Mouse (Mus musculus) cerebellum, postnatal 25 days (tissue): ENCODE measurements at regions not wholly inside any gene's neighbourhood (a gene's known extent, or its start where the extent isn't known, plus 50 kb on each side); places are given as distances from the start of the nearest gene placed in this dataset.

Experiments
- DNase-seq, 2 experiments: peaks; one replicate each; pipeline ENCODE4 v3.0.0; 2021; ENCODE audit warnings: mixed read lengths in 2 of 2

DNA sequence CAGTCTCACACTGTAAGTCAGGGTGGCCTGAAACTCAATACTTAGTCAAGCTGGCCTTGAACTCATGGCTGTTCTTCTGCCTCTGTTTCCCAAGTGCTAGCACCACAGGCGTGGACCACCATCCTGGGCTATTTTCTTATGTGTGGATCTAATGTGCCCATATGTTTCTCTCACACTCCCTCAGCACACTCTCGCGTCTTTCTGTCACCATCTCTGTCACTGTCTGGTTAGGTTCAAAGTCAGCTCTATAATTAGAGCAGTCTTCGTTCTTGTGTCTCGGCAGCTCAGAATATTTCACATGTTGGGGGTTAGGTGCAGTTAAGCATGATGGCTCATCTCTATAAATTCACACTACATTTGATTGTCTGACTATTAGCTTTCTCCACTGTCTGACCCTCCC lies 324.4 kb downstream of the Etnk1 start:
- DNase-seq = no peak

DNA sequence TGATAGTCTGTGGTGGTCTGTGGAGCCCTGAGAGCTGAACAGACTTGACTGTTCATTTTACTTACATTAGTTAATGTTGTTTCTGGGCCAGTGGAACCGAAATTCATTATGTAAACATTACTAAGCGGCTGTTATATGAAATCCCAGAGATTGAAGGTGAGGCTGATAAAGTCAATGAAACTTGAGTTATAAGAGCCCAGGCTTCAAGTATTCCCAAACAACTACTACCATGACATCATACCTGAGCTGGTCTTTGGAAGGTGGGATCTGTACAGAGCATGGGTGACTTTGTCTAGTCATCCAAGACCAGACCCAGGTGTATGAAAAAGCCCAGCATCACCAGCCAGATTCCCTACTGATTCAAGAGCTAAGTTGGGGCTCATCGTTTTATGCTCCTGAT lies 326.5 kb downstream of the Etnk1 start:
- DNase-seq = no peak

DNA sequence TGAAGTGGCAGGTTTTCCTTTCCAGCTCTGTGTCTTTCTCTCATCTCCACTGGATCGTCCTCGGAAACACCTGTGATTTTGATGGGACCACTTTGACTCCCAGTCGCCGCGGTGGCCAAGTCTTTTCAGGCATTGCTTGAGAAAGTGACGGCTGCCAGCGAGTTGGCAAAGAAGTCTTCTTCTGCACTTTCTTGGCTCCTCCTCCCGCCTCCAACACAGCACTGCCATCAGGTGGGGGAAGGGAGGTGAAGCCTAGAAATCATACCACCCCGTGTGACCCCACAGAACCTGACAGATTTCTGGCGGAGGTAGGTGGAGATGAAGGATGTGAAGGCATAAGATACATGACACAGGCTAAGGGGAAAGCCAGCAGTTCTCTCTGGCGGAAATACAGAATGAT lies 327.3 kb downstream of the Etnk1 start:
- DNase-seq = no peak

DNA sequence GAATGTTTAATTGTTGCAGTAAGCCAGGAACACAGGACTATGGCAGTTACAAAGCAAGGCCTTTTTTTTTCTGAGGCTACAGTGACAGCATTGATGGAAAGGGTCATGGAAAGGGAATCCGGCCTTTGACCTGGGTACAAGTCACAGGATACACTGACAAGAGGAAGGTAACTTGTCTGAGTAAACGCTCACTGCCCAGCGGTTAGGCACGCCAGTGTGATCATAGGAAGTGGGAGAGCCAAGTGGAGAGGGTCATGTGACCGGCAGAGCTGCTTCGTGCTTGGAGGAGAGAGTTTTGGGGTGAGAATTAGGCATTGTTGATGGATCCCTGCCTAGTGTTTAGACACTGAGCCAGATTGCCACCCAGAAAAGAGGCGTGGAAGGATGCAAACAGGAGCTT lies 327.9 kb downstream of the Etnk1 start:
- DNase-seq = no peak

DNA sequence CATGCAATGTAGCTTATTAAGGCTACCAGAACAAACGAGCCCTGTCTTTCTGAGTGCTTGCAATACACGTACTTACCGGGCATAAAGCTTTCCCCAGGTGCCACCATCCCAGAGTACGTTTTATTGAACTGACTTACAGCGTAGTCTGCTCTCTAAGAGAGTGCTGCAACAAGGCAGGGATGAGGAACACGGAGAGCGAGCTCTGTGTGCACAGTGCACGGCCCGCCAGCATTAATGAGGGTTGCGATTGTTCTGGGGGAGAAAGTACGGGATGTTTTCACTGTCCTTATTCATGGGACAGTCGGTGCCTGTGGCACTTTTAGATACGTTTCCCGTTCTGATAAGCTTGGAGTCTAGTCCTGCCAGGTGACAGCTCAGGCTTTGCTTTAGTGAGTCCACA lies 331.7 kb downstream of the Etnk1 start:
- DNase-seq = no peak

DNA sequence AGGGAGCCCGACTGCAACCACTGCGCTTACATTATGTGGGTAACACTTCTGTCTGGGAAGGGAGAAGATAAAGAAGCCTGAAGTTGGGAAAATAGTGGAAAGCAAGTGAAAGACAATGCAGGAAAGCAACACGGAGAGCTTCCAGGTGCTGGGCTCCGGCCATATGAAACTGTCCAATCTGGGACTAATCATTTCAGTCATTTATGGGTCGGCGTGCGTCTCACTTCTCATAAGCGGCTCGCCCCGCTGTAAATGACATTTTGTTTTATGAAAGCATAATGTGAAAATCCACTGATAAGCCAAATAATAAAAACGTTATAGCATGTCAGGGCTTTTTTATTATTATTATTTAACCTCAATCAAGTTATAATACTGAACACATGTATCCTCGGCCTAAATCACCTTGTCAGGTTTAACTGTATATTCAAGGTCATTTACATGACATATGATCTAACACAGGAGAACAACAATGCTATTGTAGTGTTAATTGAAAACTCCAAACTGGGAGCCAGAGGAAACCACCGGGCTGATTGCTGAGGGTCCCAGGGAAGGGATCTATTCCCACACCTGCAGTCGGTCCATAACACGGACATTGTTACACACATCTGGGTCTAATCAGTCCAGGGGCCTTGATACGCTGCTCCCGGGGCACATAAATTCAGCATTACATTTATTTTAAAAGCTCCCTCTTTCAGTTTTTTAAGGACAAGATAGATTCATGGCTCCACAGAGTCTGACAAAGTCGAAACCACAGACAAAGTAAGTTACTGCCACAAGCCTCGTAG lies 332.4 kb downstream of the Etnk1 start:
- no peak for DNase-seq

DNA sequence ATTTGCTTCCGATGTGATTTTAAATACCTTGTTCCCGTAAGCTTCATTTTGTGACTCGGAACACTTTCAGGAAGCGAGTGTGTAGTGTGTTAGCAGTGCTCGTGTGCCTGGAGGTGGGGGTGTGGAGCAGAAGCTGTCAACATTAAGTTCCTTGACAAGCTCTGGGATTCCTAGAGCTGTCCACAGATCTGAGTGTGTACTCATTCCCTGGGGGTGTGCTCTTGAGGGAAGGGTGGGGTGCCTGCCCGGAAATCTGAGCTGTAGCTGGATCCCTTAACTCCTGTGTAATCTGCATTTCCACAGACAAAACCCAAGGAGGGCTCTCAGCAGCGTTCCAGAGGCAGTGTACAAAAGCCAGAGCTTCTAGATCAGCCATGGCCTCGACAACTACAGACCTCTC lies 335.8 kb downstream of the Etnk1 start:
- no peak for DNase-seq

DNA sequence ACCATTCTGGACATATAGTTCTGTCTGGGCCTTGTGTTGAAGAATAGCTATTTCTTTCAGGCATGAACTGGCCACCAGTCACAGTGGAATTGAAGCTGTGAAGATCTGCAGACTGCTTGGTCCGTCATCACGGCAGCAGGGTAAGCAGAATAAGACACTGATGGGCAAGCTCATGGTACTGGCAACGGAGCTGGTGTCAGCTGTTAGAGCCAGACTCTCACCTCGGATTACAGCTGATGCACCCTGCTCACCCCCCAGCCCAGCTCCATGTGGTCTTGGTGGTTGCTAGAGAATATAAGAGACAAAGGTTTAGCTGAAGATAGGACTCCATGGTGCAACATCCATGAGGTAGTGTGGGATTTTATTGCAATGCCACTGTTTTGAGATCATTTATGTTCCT lies 336.9 kb downstream of the Etnk1 start:
- DNase-seq = no peak

DNA sequence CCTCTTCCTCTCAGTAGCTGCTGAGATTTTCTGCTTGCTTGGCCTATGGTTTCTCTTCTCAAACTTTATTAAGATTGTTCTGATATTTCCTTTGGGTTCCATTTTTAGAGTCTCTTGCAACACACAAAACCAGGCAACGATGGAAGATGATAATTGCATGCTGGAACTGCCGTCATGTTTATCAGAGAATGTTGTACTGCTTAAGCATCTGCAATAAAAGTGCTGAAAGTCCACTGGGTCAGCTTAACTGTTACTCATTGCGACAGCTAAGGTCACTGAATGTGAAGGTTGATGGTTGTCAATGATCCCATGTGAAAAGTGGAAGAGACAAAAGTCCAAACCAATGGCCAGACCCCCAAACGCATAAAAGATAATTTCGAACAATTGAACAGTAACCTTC lies 346.4 kb downstream of the Etnk1 start:
- DNase-seq = no peak

DNA sequence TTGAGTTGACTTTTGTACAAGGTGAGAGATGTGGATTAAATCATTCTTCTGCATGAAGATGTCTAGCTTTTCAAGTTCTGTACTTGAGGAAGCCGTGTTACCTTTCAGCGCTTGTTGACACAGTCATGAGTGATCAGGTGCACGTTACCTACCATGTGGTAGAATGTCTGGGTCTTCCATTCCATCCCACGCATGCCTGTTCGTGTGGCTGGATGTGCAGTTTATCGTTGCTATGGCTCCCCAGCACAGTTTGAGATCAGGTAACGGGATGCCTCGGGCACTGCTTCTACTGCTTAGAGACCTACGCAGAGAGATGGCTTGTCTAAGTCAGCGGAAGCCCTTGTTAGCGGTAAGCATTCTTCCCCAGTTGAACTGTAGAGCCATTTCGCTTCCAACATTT lies 348.1 kb downstream of the Etnk1 start:
- DNase-seq = no peak

DNA sequence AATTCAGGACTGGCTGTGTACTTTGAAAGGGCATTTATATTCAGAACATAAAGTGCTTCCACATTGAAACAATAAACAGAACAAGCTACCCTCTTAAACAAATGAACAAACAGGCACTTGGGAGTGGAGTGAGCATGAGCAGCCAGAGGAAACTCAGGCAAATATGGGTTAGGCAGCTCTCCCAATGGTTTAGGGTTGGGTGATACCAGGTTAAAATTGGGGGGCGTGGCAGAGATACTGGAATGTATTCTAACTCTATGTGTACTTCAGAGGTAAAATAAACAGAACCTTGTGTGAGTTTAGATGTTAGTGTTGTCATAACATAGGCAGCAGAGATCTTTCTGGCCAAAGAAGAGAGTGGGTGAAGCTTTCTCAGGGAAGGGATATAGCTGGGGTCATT lies 349.7 kb downstream of the Etnk1 start:
- no peak for DNase-seq

DNA sequence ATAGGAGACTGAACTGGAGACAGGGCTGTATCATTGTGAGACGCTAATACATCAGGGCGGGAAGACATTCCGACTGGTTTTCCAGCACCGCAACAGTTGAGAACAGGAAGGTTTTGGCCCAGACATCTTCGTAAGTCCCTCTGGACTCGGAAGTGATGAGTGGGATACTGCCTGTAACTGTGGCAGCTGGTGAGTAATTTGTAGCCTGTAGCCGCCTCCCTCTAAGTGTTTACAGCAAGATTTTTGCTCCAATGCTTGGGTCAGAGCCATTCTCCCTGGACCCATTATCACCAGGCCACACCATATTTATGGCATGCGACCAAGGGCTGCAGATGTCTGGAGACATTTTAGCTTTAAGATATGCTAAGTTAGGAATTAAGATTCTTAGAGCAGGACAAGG lies 351.5 kb downstream of the Etnk1 start:
- DNase-seq = no peak

DNA sequence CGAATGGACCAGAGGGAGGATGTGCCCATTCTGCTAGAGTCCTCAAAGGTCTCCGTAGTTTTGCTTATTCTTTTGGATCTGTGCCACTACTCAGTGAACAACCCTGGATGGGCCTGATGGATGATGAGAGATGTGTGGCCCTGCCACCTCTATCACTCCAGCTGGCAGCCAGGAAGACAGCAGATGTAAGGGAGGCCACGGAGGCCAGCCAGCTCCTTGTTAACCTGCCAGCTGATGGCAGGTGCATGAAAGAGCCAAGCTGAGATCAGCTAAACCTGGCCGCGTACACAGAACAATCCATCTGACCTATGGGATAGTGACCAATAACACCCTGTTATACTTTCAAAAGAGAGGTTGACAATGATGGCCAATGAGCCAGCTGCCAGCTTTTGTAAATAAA lies 352.6 kb downstream of the Etnk1 start:
- DNase-seq = peak in 1 of 2 experiments; percentile 9

DNA sequence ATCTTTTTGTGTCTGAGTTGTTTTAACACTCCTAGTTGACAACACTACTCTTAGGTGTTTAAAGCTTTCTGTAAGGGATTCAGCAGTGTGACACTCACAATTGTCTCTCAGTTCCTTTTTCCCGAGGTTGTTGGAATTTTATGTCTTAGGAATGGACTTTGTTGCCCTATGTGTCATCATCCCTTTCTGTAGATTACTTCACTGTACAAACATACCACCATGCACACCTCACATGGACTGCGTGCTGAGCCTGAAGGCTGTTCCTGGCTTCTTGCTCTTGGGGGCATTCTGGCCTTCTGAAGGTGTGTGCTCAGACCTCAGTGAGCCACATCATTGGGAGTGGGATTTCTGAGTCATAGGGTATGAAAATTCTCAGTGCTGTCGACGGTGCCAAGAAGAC lies 358.1 kb downstream of the Etnk1 start:
- DNase-seq = no peak

DNA sequence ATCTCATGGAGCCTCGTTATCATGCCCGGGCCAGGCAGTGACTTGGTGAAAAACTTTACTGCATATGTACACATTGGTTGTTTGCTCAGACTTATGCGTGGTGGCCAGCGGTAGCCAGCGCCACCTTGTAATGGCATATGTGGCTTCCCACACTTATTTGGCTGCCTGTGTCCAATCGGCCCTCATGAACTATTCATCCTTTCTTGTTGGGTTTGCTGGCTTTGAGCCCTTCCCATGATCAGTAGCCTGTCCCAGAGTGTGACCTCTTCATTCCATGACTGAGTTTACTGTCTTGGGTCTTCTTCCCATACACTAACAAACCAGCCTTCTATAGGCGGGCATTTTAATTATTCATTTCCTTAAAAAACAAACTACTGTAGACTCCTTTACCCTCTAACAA lies 361.9 kb downstream of the Etnk1 start:
- no peak for DNase-seq

DNA sequence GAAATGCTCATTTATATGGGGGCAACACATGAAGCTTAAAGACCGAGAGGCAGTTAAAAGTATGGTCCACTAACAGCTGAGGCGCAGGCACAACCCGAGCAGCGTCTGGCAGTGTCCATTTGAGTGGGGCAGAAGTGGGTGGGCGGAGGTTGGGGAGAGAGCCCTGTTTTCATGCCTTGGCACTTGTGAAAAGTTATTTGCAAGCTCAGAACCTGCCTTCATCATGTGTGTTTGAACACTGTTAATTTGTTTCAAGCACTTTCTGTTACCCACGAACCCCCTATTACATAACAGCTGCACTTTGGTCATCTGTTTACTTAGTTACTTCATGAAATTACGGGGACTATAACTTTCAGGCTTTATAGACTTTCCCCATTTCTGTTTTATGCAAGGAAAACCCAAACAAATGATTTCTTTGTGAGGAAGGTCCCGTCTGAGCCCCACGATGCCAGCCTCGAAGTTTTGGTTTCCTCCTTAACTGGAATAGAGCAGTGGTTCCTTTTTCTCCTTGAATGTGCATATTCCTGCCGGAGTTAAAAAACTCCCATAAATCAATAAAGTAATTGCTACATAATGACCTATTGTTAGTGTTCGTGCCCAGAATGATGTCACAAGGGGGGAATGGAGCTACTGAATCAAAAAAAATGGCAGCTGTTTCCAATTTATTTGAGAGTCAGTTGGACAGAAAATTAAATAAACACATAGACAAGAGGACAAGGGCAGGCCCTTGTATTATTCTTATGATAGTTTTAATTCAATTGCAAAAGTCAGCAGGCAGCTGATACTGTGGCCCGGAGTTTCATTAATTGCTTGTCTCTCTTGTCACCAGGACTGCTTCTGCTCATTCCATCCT lies 363.6 kb downstream of the Etnk1 start:
- no peak for DNase-seq

DNA sequence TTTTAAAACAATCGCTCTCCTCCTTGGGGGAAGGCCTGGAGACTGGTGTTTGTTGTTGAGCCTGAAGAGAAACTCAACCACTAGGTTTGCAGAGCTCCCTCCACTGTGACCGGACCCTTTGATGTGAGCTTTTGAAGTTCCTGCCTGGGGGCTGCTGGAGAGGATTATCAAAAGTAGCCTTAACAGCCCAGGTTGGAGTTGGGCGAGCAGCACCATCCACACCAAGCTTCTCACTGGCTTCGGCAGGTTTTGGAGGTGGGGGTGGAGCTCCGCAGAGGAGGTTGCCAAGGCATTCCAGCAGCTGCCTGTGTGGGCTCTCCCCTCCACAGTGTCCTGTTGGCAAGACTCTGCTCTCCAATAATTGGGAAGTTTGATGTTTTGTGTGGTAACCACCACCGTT lies 364.5 kb downstream of the Etnk1 start:
- no peak for DNase-seq

DNA sequence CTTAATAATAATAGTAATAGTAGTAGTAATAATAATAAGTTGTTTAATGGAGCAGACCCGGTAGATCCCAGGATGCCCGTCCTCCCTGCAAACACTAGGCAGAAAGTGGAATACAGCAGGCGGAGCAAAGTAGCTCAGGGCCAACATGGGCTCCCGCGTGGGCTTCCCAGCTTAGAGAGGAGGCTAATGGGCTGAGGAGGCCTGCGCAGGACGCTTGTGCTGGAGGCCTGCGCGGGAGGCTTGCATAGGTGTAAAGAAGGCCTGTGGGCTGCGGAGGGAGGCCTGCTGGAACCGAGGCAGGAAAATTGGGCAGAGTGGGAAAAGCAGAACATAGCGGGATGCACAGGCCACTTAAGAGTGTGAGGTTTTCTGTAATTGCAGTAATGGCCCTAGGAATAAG lies 365.4 kb downstream of the Etnk1 start:
- DNase-seq = no peak

DNA sequence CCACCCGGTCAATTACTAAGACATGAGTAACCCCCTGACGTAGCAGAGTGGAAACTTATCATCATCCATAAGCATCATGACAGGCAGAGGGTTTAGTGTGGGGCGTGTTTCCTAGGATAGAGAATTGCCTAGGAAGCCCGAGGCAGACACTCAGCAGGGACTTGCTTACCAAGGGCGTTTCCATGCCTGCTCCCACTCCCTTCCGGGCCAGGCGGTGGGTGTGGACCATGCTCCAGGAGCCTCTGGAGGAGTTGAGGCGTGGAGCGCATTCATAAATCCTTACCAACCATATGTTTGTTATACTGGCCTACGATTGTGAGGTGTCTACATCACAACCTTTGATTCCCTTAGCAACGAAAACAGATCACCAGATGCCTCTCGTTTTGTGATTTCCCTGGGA lies 368.2 kb downstream of the Etnk1 start:
- DNase-seq = no peak

DNA sequence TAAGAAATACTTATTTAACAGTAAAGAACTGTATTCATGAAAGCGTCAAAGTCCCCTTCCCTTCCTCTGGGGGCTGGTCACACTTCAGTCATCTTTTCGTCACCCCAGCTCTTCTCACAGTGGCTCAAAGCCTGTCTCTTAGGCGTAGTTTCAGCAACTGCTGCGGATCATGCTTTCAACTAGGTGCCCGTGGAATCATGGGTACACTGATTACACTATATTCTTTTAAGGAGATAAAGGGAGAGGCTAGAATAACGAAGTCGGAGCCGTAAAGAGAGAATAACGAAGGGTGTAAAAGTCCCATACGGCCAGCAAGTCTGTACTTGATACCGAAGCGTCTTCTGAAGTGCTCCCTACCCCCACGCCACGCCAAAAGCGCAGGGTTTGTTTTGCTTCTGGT lies 368.7 kb downstream of the Etnk1 start:
- no peak for DNase-seq

DNA sequence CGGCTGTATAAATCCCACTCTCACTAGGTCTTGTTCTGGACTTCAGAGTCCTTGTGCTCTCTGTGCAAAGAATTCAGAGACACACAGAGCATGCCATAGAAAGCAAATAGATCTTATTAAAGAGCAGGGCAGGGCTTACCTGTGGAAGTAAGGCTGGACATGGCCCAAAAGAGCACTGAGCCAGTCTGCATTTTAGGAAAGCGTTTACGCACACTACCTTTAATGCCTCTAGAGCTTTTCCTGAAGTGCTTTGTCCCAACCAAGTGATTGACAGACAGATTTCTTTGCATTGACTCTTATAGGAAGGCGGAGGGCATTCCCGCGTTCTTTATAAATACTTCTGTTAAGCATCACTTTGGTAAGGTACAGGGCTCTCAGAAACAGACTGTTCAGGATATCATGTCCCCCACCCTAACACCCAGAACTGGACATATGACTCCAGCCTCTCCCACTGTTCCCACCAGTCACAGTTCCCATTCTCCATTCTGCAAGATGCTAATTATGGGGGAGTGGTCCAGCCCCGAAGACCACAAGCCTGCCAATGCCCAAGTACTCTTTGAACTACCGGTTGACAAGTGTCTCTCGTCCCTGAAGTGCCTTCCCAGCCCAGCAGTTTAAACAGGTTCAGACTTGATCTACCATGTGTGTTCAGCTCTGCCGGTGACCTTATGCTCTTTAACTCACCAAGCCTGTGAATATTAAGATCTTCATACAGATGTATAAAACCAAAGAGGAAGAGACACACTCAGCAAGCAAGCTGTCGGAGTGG lies 369.7 kb downstream of the Etnk1 start:
- no peak for DNase-seq

DNA sequence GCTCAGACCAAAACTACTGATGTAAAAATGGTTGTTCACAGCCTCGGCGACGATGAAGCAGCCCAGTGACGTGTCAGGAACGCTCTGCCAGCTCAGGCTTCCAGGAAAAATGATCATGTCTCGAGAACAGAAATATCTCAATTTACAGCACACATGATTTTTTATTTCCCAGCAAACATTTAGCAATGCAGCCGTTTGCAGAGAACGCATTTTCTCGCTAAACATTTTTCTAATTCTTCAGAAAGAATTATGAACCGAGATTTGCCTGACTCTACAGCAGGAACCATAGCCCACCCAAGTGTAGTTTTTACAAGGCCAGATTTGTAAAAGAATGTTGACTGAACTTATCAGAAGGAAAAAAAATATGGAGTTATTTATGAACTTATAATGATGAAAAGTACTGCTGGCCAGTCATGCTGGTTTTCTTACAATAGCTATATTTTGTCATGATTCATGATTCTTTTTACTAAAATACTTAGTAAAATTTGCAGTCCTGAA lies 380.4 kb downstream of the Etnk1 start:
- no peak for DNase-seq

DNA sequence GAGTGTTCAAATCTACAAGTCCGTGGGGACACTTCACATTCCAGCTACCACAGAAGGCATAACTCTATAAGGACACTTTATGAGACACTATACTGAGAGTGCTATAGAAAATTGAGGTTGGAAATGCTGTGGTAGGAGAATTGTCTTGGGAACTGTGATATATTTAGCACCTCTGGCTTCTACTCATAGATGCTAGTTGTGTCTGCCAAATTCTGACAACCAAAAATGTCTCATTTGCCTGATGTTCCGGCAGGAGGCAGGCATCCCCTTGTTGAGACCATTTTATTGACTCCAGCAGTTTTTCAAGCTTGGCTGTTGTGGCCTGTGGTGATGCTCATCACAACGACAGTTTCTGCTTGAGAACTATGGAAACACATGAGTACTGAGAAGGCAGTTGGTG lies 387.9 kb downstream of the Etnk1 start:
- DNase-seq = no peak
